Mouse (Mus musculus): Measurements from ENCODE around the gene Plcd1.

Gene Plcd1

GRCm38 (mm10) chr9:119093419-119094295, at the start of gene Plcd1:
Gene Plcd1 (minus strand): TSS chr9:119093502.
- peak; percentile 96 for DNase-seq

DNA sequence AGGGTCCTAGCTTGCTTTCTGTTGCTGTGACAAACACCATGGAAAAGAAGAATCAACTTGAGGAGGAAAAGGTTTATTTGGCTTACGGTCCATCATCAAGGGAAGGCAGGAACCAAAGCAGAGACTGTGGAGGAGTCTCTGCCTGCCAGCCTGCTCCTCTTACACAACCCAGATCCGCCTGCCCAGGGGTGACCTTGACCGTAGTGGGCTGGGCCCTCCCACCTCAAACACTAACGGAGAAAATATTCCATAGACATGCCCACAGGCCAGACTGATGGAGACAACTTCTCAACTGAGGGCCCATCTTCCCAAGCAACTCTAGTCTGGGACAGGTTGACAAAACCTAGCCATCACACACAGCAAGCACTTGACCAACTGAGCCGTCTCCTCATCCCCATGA, 48.8 kb upstream of the Plcd1 start:
- DNase-seq, result no peak

DNA sequence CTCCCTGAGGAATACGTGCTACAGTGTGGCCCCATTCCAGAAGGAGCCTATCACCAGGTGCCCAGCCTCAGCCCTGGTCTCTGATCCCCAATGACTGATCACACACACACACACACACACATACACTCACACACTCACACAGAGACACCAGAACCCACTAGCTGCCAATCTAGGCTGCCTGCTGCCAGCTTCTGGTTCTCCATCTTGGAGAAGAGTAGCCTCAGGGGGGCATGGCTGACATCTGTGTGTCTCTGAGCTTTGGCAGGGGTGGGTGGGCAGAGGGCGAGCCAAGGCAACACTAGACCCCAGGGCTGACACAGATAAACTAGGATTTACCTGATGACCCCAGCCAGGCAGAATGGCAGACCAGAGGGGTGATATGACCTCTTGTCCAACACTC, 45.5 kb upstream of the Plcd1 start:
- DNase-seq, result no peak

DNA sequence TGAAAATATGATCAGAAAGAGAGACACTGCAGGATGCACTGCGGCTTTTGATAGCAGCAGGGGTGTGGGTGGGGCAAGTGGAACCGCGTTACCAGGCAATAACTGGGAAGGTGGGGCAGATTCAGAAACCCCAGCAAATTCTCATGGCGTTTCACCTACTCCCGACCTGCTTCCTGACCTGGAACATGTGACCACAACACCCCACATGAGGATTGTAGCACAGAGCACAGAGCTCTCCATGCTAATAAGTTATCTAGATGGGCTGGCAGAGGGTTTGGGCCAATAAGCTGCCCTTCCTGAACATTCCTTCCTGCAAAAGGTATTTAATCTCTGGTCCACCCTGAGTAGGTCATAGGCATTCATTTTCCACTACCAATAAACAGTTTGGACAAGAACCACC, 37.4 kb upstream of the Plcd1 start:
- DNase-seq, result peak; percentile 29

DNA sequence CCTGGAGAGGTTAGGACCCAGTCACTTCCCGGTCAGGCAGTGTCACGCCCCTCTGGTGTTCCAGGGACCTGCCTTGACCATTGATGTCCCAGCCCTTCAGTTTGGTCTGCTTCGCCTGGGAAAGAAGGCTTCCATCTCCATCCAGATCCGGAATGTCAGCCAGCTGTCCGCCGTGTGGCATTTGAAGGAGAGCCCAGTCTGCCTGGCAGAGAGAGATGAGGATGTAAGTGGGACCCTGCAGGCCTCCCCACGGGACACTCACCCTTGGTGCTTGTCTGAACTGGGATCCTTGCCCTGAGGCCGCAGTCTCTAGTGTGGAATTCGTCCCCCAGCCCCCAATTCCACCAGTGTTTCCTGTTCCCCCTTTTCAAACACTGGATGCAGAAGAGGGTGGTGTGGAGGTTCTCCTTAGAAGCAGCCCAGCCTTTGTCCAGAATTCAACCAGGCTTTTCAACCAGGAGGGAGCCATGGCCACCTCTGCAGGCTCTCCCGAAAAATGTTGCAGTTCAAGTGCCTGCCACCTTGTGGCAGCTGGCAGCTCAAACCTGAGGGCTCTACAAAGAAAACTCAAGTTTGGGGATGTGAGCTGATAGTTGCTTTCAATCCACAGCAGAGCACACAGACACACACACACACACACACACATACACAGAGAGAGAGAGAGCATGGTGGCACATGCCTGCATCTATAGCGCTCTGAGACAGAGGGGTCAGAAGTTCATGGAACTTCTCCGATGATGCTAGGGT, 35.3 kb upstream of the Plcd1 start:
- no peak for DNase-seq

DNA sequence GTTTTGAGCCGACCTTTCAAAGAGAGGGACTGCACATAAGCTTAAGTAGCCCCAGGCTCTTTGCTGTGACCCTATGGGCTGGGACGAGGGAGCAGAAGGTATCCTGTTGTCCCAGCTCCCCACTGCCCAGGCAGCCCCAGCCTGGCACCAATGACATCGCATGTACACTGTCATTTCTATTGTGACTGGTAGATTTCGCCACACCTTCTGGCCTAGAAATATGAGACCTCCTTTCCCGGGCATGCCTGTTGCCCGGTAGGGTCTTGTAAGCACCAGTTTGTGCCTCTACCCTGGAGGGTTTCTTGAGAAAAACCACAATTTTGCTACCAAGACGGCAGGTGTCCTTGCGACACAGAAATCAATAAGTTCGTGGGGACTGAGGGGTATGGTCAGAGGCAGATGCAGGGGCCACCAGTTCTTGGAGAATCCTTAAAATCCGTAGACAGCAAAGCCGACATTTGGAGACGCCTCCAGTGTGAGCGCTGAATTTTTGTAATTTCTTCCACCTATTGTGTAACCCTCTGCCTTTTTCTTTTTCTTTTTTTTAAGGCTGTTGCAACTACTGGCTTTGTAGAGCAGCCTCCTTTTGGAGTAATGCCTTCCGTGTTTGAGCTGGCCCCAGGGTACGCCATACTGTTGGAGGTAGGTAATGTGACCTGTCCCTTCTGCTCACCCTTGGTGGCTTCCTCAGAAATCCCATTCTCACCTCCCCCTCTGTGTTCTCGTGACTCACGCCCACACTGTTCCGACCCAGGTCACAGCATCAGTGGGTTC, 29.5 kb upstream of the Plcd1 start:
- DNase-seq, result no peak

GRCm38 (mm10) chr9:119120168-119120560, 26.9 kb upstream of the Plcd1 start:
- peak; percentile 29 for DNase-seq

DNA sequence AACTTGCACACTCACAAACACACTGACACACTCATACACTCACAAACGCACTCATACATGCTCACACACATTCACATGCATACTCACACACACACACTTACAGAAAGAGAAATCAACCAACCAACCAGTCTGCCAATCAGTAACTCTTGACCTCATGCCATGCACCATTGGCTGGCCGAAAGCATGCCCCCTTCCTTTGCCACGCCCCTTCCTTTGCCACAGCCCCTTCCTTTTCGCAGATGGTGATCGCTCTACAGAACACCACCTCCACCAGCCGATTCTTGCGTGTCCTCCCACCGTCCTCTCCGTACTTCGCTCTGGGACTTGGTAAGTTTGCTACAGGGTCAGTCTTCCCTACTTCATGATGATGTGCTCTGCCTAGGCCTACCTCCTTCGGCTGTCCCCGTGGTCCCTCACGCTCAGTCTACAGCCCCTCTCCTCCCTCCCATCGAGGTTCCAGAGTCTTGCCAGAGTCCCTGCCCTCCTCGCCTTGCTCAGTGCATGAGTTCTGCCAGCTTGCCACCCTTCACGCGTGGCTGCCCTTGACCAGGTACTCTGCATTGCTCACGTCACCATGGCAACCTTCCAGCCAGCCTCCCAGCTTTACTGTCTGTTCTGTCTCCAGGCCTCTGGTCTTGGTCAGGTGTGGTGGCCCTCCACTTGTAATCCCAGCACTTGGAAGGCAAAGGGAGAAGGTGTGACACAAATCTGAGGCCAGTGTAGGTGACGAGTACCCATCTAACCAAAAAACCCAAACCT, 26.3 kb upstream of the Plcd1 start:
- DNase-seq, result peak; percentile 90

DNA sequence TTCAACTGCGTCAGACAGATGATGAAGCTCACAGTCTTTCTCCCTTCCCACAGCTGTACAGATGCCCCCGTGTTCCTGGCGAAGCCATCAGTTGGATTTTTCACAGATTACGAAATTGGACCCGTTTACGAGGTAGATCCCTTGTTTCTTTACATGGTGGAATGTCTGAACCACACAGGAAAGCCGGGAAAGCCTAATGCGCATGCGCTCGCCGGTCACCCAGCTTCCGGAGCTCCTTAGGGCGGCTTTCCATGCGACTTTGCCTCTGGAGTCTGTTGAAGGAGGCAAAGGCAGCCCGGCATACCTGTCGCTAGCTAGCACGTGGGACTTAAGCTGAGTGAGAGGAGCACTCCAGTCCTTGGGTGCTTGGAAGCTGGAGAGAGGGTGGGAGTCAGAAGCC, 21.6 kb upstream of the Plcd1 start:
- no peak for DNase-seq

GRCm38 (mm10) chr9:119110640-119111039, 17.3 kb upstream of the Plcd1 start:
- DNase-seq, result peak; percentile 35

DNA sequence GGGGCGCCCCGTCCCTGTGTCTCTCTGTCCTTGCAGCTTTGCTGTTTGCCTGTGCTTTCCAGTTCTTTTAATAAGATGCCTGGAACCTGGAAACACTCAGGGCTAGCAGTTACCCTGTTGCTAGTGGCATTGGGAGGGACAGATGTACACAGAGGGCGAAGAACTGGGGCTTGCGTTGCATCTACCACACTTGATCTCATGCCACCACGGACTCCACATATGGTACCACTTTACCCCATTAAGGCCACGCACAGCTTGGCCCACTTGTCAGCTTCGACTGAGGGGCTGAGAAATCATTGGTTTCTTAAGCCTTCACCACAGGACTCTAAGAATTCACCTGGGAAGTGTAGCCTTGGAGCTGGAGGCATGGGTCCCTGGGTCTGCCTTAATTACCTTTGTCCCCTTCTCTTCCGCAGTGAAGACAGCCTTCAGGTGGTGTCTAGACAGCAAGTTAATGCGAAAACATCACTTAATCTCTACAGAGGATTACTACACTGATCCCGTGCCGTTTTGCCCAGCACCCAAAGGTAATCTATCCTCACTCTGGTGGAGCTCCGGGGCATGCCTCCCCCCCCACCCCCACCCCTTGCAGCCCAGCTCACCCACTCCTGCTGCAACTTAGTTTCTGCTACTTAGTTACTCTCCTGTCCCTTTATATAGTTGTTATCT, 16.5 kb upstream of the Plcd1 start:
- DNase-seq, result no peak

DNA sequence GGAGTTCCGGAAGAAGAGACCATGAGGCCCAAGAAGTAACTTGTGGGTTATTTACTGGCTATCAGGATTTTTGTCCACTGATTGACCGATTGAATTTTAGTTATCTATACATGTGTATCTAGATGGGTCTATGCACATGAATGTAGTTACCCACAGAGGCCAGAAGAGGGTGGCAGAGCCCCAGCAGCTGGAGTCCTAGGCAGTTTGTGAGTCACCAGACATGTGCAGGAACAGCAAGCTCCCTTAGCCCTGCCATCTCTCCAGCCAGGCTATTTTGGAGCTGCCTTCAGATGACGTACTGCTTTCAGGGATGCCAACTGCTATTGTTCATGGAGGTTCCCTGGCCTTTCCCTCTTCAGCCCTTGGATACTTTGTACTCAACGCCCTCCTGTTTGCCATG, 14.3 kb upstream of the Plcd1 start:
- peak; percentile 62 for DNase-seq

- DNase-seq, result no peak
Measured at GRCm38 (mm10) chr9:119102783-119103113, 9.4 kb upstream of the Plcd1 start.

DNA sequence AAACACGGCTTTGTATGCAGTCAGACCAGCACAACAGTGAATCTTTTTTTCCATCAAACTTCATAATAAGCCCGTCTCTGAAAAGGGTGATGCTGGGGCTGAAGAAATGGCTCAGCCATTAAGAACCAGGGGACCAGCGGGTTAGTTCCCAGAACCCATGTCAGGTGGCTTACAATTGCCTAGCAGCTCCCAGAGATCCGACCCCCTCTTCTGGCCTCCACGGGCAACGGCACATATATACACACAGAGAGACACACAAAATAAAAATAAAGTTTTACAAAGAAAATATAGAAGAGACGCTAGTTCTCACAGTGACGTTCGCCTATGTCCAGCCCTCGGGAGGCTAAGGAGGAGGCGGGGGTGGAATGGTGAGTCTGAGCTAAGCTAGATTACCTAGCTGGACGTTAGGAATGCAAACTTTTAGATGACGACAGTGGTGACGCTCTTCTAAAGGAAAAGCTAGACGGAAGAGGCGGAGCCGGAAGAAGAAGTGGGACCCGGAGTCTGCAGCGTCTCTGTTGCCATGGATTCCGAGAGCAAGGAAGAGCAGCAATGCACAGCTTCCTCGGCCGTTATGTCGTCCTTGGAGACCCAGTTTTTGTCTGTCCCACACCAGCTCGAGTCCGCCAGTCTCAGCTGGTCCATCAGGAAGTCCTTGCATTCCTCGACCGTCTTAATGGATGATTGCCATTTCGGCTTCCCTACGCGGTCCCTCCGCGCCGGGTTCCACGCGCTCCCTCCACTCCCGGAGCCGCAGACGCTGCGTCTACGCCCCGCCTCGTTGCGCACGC, 8.9 kb upstream of the Plcd1 start, which contains the start of gene Dlec1:
Dlec1 (plus strand) TSS at position 487 of the 791 bp plus-strand sequence.
- DNase-seq, result peak; percentile 88

- DNase-seq, result peak; percentile 70
Measured at GRCm38 (mm10) chr9:119100177-119100898, 7.0 kb upstream of the Plcd1 start.

DNA sequence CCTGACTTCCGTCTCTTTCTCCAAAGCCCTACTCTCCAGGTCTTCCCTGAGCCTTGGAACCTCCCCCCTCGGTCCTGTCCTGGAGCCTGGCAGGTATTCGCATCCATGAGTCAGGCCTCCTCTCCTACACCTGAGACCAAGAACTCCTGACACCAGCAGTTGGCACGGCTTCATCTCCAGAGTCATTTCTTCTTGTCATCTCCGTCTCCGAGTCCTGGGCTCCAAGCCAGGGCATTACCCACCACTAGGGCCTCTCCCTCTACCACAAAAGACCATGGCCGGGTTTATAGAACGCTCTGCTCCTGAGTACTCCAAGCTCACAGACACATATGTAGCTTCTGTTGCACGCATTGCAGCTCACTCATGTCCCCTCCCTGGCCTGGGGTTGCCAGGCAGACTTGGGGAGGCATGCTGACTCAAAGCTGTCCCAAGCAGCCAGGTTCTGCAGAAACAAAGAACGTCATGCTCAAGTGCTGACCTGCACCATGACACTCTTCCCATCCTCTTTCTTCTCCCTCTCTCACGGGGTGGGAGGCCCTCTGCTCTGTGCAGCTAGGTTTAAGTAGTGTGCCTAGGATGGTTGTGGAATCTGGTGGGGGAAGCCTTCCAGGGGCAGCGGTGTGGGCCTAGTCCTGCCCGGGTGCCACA, 1.3 kb upstream of the Plcd1 start:
- no peak for DNase-seq

- DNase-seq, result peak; percentile 51
Measured at GRCm38 (mm10) chr9:119092473-119093418, 556 bp downstream of the Plcd1 start.

DNA sequence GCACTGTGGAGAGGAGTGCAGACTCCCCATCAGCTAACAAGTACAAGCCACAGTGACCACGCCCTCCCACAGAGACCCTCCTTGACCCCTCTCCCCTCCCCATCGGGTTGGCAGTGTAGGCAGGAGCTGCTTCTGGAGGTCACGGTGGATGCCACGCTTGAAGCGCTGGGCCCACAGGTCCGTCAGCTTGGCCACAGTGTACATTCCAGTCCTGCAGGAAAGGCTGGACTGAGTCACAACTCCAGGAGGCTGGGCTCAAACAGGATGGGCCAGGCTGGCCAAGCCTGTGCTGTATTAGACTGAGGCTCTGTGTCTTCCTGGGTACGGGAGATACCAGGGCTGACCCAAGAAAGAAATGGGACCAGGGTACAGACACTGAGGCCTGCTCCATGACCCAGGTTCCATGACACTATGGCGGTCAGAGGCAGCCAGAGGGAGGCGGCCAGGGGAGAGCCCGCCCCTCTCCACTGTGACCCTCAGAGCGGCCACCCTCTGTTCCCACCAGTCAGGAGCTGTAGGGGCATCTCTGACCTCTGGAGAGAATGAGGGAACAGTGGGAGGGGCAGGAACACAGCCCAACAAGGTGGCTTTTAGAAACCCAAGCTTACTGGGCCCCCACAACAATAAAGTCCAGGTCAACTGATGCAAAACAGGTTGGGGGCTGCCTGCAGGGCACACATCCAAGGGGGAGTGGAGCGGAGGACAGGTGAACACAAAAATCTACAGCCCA, 1.6 kb downstream of the Plcd1 start:
- DNase-seq, result peak; percentile 30
